Mouse (Mus musculus): ENCODE measurements at regions not wholly inside any gene's neighbourhood (a gene's known extent, or its start where the extent isn't known, plus 50 kb on each side); places are given as distances from the start of the nearest gene placed in this dataset.
A peak's percentile ranks its signal among the peaks of the same experiment; 100 is the strongest.

DNA sequence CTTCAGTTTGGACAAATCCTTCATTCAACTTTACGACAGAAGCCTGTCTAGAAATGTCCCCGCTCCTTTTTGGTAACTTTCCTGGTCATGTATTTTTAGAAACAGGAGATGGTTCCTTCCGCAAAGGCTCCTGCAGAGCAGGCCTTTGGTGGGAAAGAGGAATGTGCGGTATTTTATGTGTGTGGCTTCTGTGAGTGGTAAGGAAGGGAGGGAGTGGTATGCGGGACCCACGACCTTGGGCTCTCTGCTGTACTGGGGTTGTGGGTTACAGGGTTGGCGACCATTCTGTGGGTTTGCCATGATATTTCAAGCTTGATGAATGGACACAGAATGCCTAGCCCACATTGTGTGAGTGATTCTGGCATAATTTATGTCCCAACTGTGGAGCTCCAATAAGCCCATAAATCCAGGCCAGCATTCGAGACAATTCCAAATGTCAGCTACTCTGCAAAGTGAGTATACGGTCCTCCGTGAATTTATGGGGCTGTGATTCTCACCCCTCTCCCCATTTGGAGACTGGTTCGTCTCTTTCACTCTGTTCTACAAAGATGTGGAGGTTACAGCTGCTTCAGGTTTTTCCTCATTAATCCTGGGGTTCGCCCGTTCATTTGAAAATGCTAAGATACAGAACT lies 109.3 kb upstream of the Rxfp2 start:
- DNase-seq: no peak

GRCm38 (mm10) chr5:149909971-149910370 lies 108.5 kb upstream of the Rxfp2 start:
- DNase-seq: no peak

GRCm38 (mm10) chr5:149911968-149912367 lies 106.5 kb upstream of the Rxfp2 start:
- no peak for DNase-seq

DNA sequence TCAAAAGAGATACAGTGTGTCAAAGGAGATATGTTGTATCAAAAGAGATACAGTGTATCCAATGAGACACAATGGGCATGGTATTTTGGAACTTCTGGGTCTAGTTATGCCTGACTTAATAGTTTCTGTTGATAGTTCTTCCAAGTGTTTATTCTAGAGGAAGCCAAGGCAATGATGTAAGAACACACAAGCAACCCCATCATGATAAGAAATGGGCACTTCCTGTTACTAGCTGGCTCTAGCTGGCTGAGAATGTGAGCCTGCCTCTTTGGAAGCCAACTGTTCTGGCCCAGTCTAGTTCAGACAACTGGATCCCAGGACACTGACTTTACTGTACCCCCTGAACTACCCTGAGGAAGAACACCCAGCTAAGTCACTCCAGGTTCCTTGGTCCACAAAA lies 102.7 kb upstream of the Rxfp2 start:
- no peak for DNase-seq

DNA sequence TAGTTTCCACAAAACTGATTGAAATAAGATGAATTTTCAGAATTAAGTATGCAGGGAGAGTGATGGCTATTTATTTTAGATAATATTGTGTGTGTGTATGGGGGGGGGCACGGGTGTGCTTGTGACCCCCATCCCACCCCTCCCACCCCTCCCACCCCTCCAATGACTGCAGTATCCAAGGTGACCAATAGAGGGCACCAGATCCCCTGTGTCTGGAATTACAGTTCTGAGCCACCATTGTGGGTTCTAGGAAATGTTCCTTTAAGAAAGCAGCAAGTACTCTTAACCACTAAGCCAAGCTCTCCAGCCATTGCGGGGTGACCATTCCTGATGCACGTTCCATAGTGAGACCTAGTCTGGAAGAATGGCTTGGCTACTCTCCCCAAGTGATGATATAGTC lies 101.1 kb upstream of the Rxfp2 start:
- DNase-seq: no peak

DNA sequence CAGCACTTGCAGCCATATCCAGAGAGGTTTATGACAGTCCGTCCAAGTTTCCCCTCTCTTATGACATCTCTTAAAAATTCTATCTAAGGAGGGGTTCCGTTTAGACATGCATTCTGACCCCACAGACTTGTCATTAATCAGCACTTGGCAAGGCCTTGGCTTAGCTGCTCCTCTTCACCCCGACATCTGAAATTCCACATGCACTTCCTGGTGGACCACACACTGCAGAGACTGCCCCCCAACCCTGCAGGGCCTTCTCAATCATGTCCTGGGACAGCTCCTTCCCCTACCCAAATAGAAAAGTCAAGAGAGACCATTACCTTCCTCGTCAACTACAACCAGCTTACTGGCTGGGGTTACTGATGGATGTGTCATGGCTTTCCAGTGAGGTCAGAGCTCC lies 99.4 kb upstream of the Rxfp2 start:
- no peak for DNase-seq

DNA sequence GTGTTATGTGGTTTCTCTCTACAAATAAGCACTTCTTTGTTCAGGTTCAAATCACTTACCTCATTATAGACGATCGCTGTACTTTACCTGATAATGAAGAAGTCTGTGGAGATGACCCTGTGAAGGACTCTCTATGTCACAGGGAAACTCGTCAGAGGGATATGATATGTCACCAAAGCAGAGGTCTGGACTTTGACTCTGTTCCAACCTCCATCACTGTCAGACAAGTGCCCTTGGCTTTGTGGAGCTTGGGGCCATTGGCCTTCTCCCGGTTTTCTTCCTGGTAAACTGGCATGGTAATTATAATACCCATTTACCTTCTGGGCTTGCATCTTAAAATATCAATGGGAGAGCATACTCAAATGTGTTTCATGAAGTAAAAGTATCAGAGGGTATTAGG lies 98.1 kb upstream of the Rxfp2 start:
- no peak for DNase-seq

GRCm38 (mm10) chr5:149924501-149924900 lies 94.0 kb upstream of the Rxfp2 start:
- no peak for DNase-seq

GRCm38 (mm10) chr5:149926786-149927185 lies 91.7 kb upstream of the Rxfp2 start:
- DNase-seq: no peak

DNA sequence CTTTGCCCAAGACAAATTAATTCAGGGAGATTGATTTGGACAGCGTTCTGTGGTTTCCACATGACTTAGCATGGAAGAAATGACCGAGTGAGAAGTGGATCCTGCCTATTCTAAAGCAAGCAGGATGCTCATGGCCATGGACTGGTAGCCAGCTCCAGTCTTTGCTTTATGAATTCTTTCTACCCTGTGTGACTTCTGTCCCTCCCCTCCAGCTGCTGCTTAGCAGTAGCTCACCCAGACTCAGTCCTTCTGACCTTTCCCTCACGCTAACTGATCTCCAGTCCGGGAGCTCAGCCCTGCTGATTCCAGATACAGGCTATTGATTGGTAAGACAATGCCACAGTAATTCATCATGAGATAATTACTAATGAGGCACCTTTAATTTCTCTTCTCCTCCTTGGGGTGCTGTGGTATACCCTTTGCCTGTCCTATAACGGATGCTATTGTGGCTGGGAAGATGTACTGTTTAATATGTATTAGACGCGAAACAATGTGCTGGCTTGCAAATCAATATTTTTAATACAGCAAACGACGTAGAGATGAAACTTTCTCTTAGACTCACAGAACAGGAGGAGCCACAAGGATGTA lies 86.8 kb upstream of the Rxfp2 start:
- DNase-seq: no peak

GRCm38 (mm10) chr5:149932220-149932619 lies 86.3 kb upstream of the Rxfp2 start:
- no peak for DNase-seq

DNA sequence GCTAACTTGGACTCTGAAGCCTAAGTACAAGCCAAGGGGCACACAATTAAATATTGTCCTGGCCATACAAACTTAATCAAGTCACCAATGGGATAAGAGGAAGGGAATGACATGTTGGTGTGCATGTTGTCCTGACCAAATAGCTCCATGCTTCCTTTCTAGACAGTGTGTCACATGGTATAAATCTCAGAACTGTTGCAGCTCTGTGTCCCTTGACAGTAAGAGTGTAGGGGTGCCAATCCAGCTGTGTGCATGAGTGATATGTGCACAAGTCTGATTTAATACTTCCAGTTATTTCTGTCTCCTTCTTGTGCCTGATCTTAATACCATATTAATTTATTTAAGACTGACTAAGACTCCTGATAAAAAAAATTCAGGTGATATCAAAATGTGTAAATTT lies 72.8 kb upstream of the Rxfp2 start:
- no peak for DNase-seq

GRCm38 (mm10) chr5:149947491-149947890 lies 71.0 kb upstream of the Rxfp2 start:
- DNase-seq: no peak

DNA sequence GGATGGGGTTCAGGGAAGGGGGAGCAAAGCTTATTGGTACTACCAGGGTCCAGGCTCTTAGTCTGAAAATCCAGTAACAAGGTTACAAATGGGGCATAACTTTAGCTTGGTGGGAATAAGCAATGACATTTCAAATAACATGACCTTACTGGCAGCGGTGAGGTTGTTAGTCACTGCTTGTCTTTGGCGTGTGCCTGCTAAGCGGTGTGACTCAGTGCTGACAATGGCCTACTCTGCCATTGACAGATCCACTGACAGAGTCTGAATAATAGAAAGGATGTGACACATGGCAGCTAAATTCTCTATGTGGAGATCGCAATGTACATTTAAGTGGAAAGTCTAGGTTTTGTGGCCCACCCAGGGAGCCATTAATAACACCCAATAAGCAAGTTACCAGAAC lies 61.5 kb upstream of the Rxfp2 start:
- no peak for DNase-seq

- no peak for DNase-seq
Observed at GRCm38 (mm10) chr5:149961178-149961577, 57.3 kb upstream of the Rxfp2 start.

DNA sequence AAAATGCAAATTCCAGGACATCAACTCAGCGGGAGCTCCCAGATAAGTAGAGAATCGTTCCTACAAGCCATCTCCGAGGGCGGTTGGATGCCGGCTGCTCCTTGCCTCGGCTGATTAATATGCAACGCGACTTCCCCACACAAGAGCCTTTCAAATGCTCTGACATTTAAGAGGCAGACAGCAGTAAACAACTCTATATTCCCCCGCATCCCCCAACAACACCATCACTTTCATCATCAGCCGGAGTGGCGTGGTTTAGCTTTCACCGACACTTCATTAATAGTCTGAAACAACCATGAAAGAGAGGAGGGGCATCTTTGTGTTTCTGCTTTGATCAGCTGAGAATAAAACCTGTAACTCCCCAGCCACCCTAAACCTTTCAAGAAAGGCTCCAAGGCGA lies 53.7 kb upstream of the Rxfp2 start:
- DNase-seq: peak; percentile 25
